Mouse (Mus musculus): ENCODE results near the gene Id2. TPM values are rescaled to one million over a fixed set of nuclear protein-coding genes. Genes with fewer than 3 reads are reported as not detected.

Id2 gene
- polyA plus RNA-seq, 1 experiment from 2014 or later = 198 TPM

DNA sequence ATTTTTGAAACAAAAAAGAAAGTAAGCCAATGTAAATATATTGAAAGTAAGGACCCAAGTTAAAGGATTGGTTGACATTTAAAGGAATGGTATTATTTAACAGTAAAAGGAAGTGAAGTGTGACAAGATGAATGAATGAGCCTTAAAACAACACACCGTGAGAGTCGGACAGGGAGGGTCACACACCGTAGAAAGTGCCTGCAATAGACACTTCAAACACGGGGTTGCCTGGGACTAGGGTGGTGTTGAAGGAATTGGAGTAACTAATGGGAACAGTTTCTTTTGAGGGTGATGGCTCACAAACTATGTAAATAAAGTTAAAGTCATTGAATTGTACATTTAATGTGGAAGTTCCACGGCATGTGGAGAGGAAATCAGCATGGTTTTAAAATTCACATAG is 47.7 kb downstream of the Id2 start:
- ATAC-seq (replicated peaks; ENCODE audit: low FRiP score) (no peak), DNase-seq (ENCODE audit: low spot score) (no peak)
- H3K9ac ChIP-seq (ENCODE audit: low read length) = no peak overlapping the region
- 83% methylated on average over 5 of the region's 5 CpGs for WGBS
- H3K4me2 ChIP-seq (ENCODE audit: low read depth, low read length, severe bottlenecking) = no peak overlapping the region
- no peak overlapping the region for H3K4me3 ChIP-seq (ENCODE audit: low read depth, low read length)
- H3K36me3 ChIP-seq (ENCODE audit: control insufficient read depth, insufficient read depth, low read length) = no peaks in the 10 kb centered on the region; the same call in 1 of the 2 replicates
- H3K9me3 ChIP-seq (ENCODE audit: control insufficient read depth, low read length) = no peaks in the 10 kb centered on the region
- H3K4me1 ChIP-seq (replicated peaks; ENCODE audit: control insufficient read depth, insufficient read depth, low read length) = no peaks in the 10 kb centered on the region
- H3K27me3 ChIP-seq (ENCODE audit: control insufficient read depth, insufficient read depth, low read length) = no peaks in the 10 kb centered on the region
- H3K27ac ChIP-seq (ENCODE audit: low read depth, low read length) = no peak overlapping the region

DNA sequence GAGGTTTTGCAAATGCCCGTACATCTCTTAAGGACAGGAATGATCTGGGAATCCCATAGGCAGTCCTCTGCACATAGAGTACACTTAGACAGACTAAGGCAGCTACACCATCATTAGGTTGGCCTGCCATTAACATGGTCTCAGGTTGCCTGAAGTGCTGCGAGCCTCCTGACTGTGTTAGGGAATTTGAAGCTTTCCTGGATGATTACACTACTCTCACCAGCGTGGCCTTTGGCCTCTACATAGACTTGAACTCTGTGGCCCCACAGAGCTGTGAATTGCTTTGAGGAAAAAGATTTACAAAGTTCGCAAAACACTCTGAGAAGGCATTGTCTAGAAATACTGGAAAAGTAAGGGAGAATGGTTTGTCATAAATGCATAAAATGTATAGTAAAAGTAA is 52.4 kb downstream of the Id2 start:
- Histone ChIP-seq H3K4me2 (ENCODE audit: low read depth, low read length, severe bottlenecking) (no peak overlapping the region), H3K9me3 (ENCODE audit: control insufficient read depth, low read length) (no peaks in the 10 kb centered on the region), H3K4me1 (replicated peaks; ENCODE audit: control insufficient read depth, insufficient read depth, low read length) (no peaks in the 10 kb centered on the region), H3K9ac (ENCODE audit: low read length) (no peak overlapping the region), H3K36me3 (ENCODE audit: control insufficient read depth, insufficient read depth, low read length) (no peaks in the 10 kb centered on the region), H3K27ac (ENCODE audit: low read depth, low read length) (no peak overlapping the region), H3K27me3 (ENCODE audit: control insufficient read depth, insufficient read depth, low read length) (no peaks in the 10 kb centered on the region), H3K4me3 (ENCODE audit: low read depth, low read length) (no peak overlapping the region)
- ATAC-seq (replicated peaks; ENCODE audit: low FRiP score) = no peak
- DNase-seq (ENCODE audit: low spot score) = no peak
- 87% methylated on average over 4 of the region's 4 CpGs for WGBS

DNA sequence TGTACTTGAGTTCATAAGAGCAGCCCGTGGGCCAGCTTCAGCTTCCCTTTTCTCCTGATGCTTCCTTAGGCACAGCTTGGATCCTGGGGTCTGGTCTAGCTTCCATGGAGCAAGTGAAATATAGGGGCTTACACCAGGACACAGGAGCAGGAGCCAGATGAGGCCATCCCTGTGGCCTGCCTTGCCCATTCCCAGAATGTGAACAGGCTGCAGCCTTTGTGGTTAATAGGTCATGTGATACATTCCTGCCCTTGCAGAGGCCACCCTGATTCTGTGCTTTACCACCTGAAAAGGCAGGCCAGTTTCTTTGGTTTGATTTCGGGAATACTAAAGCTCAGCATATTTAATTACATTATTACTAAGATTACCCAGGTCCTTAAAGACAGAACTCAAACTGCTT is 52.9 kb downstream of the Id2 start:
- 88% methylated on average over 2 of the region's 2 CpGs for WGBS

More for the DNA sequence above, 52.9 kb downstream of the Id2 start:
- Histone ChIP-seq H3K27ac (ENCODE audit: low read depth, low read length) (no peak overlapping the region), H3K27me3 (ENCODE audit: control insufficient read depth, insufficient read depth, low read length) (no peaks in the 10 kb centered on the region), H3K36me3 (ENCODE audit: control insufficient read depth, insufficient read depth, low read length) (no peaks in the 10 kb centered on the region), H3K9ac (ENCODE audit: low read length) (no peak overlapping the region), H3K9me3 (ENCODE audit: control insufficient read depth, low read length) (no peaks in the 10 kb centered on the region), H3K4me1 (replicated peaks; ENCODE audit: control insufficient read depth, insufficient read depth, low read length) (no peaks in the 10 kb centered on the region), H3K4me2 (ENCODE audit: low read depth, low read length, severe bottlenecking) (no peak overlapping the region), H3K4me3 (ENCODE audit: low read depth, low read length) (no peak overlapping the region)
- no peak for ATAC-seq (replicated peaks; ENCODE audit: low FRiP score)
- no peak for DNase-seq (ENCODE audit: low spot score)

Other genes with a start within 250 kb of the Id2 start
- 45.4 and 47.2 TPM in 2 replicates for gene Kidins220, start 122.2 kb downstream of the Id2 start, polyA plus RNA-seq (2014; fragmentation: Nextera tagmentation; extraction: Ambion mirVana)

Data from forebrain, embryonic 11.5 days (tissue).